Mouse (Mus musculus) left cerebral cortex, adult 2 months (tissue): ENCODE measurements at regions not wholly inside any gene's neighbourhood (a gene's known extent, or its start where the extent isn't known, plus 50 kb on each side); places are given as distances from the start of the nearest gene placed in this dataset.

Source experiments
- DNase-seq, 2 experiments: peaks; one replicate each; pipeline ENCODE4 v3.0.0; 2021 to 2022; ENCODE audit warnings: low spot score in 2 of 2, mixed read lengths in 1 of 2; ENCODE audit errors: extremely low spot score in 1 of 2
- H3K27ac ChIP-seq: fragments of 200-600 bp; 2 replicates; pipeline ENCODE4 v1.8.1; 2022
- H3K4me3 ChIP-seq: fragments of 200-600 bp; 2 replicates; pipeline ENCODE4 v1.8.1; 2022
- CTCF ChIP-seq: fragments of 200-600 bp; IDR thresholded peaks from 2 replicates; pipeline ENCODE4 v1.8.1; 2022; ENCODE audit warnings: antibody characterized with exemption, mild to moderate bottlenecking, moderate library complexity
- intact Hi-C: fragments of 180-260 bp; cut with DNase I; formaldehyde crosslinking; loops from one replicate; pipeline ENCODE4 v1.15.1; 2025

DNA sequence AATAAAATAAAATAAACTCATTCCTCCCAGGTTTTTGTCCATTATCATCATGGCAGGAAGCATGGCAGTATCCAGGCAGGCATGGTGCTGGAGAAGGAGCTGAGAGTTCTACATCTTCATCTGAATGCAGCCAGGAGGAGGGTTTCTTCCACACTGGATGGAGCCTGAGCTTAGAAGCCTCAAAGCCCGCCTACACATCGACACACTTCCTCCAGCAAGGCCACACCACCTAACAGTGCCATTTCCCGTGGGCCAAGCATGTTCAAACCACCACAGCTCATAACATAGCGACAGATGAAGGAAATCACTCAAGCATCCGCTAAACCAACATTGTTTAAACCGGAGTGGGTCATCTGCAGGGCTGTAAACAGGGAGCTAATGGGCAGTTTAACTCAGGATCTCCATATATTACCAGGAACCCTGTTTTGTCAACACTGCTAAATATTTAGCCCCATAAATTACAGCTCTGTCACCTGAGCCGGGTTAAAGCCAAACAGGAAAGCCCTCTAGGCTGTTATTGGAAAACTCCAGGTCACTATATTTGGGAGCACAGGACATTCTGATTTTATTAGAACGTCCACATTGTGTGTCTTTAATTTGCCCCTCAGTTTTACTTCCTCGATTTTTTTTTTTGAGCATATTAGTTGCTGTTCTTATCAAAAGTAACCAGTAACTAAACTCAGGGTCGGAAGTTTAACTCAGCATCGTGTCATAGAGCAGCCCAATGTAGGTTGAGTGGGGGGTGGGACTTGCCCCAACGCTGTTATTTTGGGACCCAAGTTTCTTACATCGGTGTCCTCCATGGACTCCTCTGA, 77.9 kb upstream of the Cpm start:
- no peak for DNase-seq
- TF ChIP-seq CTCF: no peak
- intact Hi-C loops: no loop called here
- Histone ChIP-seq H3K4me3 (no peak overlapping the region), H3K27ac (no peak overlapping the region)

DNA sequence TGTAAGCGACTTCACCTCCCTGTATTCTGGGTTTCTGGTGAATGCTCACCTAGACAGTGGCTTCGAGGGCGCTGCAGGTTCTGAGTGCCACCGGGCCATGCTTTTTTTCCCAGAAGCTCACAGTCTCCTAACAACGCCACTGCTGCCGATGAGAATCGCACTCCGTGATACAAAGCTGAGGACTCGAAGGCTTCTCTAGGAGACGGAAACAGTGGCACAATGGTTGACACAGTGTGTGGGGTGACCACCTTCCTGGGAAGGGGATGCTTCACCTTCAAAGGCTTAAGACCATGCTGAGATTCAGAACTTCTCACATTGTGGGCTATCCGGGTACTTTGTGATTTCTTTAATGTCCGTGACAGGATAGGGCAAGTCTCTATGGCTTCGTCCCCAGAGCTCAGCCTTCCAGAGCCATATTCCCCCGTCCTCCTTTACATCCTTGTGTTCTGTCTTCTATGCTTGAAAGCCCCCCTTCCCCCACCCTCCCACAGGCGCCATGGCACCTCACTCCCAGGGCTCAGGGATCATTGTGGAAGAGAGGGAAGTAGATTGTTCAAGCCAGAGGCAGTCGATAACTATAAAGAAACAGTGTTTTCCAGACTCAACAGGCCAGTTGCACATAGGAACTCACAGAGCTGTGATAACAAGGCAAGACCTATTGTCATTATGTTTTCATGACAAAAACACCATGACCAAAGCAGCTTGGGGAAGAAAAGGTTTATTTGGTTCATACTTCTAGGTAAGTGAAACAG, 79.3 kb upstream of the Cpm start:
- intact Hi-C loops: no loop called here
- no peak for TF ChIP-seq CTCF

DNA sequence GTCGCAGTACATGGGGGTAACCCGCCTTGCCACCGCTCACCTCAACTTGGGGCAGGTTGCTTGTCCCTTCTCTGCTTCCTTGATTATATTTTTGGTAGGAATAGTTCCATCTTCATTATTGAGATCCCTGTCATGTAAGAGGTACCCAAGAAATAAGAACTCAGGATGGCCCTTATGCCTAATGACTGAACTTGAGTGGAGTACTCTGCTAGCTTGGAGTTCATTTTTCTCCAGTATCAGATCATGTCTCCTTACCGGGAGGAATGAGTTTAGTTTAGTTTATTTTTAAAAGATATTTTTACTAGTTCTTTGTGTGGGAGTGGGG, 79.8 kb upstream of the Cpm start:
- no peak overlapping the region for H3K4me3 ChIP-seq
- no peak for TF ChIP-seq CTCF
- H3K27ac ChIP-seq: no peak overlapping the region
- DNase-seq: no peak
- intact Hi-C loops: no loop called here

More for the DNA sequence above, 79.3 kb upstream of the Cpm start:
- no peak for DNase-seq
- no peak overlapping the region for H3K4me3 ChIP-seq
- no peak overlapping the region for H3K27ac ChIP-seq

DNA sequence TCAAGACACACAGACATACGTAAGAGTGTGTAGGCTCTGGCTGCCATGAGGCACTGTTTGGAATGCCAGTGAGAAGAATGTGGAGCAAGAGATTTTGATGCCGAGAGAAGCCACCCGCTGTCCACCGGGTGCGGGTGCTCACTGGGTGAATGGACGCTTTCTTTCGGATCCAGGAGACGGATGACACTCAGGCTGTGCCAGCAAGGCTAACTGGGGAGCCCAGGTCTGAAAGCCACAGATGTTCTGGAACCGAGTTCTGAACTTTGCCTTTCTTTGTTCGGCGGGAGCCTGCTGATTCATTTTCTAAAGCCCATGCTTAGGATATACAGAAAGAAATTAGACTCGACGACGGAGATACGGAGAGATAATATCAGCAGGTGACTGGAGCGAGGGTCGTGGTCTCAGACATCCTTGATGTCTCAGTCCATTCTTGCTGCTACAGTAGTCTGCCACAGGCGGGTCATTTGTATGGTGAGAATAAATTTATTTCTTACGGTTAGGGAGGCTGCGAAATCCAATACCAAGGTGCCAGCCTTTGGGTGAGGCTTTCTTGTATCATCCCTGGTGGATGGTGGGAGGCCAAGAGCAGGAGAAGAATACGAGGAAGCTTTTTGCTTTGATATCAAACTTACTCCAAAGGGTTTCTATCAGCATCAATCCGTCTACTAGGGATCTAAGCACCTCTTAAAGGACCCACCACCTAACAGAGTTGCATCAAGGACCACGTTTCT, 80.4 kb upstream of the Cpm start:
- no peak for DNase-seq
- no peak for TF ChIP-seq CTCF
- intact Hi-C loops: no loop called here
- Histone ChIP-seq H3K27ac (no peak overlapping the region), H3K4me3 (no peak overlapping the region)

DNA sequence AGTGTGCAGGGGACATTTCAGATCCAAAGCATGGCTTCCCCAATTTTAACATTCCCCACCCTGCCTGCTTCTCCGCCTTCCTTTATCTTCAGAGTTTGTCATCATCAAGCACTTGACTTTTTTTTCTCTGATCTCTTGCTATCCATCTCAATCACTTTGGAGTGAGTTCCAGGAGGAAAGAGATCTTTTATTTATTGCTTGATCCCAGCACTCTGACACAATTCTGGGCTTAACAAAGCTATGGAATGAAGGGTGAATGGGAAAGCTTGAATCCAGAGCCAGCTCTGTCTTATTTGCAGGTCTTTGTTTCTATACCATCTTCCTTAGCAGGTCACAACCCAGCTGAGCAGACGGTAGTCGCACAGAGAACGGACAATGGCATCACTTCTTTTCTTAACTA, 81.0 kb upstream of the Cpm start:
- TF ChIP-seq CTCF: no peak
- no peak for DNase-seq
- intact Hi-C loops: no loop called here
- H3K4me3 ChIP-seq: no peak overlapping the region
- no peak overlapping the region for H3K27ac ChIP-seq

DNA sequence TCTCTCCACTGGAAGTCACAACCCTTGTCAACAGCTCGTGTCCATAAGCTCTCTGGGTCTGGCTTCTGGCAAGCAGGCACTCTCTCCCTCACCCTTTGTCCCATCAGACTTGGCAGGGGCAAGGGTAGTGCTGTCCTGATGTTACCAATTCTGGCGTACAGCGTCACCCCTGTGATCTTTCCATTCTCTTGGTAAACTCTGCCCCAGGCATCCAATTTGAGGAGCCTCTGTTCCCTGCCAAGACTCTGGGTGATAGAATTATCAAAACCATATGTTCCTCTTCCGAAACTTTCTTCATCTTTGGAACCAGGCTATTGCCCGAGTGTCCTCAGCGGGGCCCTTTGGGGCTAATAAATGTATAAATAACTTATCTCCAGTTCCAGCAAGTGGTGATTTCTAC, 82.0 kb upstream of the Cpm start:
- no peak for TF ChIP-seq CTCF

DNA sequence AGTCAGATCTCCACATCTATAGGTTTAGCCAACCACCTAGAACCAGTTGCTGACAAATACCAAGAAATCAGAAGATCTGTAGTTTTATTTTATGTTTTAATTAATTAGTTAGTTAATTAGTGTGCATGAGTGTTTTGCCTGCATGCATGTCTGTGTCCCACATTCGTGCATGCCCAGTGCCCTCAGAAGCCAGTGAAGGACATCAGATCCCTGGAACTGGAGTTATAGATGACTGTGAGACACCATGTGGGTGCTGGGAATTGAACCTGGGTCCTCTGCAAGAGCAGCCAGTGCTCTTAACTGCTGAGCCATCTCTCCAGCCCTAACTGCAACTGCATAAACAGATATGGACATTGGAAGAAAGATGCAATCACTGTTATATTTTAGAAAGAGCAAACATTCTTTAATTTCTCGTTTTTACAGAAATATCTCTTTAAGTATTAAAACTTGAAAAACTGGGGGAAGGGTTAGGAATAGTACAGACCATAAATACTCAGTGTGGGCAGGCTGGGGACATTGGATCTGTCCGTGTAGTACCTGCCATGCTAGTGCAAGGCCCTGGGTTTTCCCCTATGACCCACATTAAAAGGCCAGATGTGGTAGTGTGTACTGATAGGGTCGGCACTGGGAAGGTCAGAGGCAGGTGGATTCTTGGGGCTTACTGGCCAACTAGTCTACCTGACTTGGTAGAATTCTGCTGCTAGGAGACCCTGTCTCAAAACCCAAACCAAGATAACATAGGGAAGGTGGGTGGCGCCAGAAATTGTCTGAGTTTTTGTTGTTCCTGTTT, 83.3 kb upstream of the Cpm start:
- no peak for DNase-seq
- no peak overlapping the region for H3K4me3 ChIP-seq
- H3K27ac ChIP-seq: no peak overlapping the region
- intact Hi-C loops: no loop called here
- no peak for TF ChIP-seq CTCF

More for the DNA sequence above, 82.0 kb upstream of the Cpm start:
- no peak for DNase-seq
- H3K27ac ChIP-seq: no peak overlapping the region
- intact Hi-C loops: no loop called here
- H3K4me3 ChIP-seq: no peak overlapping the region

DNA sequence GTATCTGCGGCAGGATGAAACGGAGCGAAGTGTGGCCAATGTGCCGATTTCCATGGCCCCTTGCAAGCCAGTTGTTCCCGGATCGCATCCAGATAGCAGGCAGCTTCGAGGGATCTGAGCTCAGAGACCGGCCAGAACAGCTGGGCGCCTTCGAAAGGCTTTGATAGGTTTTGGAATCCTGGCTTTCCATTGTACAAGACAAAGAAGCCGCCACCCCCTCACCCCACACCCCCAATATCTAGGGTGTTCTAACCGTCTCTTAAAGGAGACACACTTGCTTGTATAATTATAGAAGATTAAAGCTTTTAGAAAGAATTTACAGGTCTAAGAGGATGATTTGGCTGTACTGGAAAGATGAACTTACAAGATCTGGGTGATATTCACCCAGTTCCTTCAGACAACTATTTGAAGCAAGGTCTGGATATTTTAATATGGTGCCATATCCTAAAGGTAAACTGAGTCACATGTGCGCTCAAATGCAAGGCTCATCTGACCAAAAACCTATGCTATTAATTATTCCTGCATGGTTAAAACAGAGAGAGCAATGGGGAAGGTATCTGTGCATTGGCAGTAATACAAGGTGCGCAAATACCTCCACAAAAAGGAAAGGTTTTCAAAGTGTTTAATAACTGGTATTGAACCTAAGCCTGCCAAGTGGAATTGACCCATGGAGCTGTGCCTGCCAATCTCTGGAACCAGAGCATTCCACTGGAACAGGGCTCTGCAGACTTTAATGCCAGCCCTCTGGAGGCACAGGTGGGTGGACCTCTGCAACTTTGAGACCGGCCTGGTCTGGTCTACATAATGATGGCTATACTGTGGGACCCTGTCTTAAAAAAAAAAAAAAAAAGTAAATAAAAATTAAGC, 84.4 kb upstream of the Cpm start:
- no peak for TF ChIP-seq CTCF
- no peak overlapping the region for H3K27ac ChIP-seq
- intact Hi-C loops: no loop called here
- H3K4me3 ChIP-seq: no peak overlapping the region
- DNase-seq: no peak

DNA sequence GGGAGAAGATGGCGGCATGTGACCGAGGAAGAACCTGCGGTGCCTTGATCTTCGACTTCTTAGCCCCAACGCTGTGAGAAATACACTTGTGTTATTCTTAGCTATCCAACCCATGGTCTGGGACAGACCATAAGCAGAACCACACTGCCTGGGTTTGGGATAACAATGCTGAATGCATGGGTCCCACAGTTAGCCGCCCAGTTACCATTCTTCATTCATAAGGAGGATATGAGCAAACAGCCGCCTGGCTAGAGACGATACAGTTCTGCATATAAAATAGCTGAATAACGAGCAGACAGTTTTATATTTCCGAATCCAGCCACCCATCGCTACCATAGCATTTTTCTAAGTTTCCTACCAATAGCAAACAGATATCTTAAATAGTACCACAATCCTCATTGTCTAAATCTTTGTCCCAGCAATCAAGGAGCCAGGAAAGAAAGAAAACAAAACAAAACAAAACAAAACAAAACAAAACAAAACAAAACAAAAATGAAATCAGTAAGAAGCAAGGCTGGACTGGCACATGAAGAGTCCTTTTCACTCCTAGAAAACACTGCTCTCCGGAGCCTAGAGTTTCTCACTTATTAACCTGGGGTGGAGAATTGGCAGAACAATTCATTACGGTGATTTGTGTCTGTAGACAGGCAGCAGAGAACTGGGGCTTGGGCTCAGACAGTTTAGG, 85.2 kb upstream of the Cpm start:
- TF ChIP-seq CTCF: no peak
- no peak for DNase-seq

DNA sequence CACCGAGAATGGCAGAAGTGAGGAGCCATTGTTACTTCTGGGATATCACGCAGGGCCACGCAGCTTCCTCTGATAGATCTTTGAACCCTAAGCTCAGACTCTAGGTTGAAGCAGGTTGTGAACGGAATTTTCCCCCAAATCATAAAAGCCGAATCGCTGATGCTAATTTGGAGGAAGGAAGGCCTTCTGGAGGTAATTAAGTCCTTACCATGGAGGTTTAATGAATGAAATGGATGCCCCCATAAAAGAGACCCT, 85.7 kb upstream of the Cpm start:
- intact Hi-C loops: no loop called here
- Histone ChIP-seq H3K27ac (no peak overlapping the region), H3K4me3 (no peak overlapping the region)
- TF ChIP-seq CTCF: no peak
- no peak for DNase-seq

More for the DNA sequence above, 85.2 kb upstream of the Cpm start:
- Histone ChIP-seq H3K4me3 (no peak overlapping the region), H3K27ac (no peak overlapping the region)
- intact Hi-C loops: no loop called here
